Mouse (Mus musculus): Measurements from ENCODE around the gene Shld1. TPM values are rescaled to one million over a fixed set of nuclear protein-coding genes. Genes with fewer than 3 reads are reported as not detected.

Gene Shld1
- polyA plus RNA-seq, 1 experiment from 2014 or later, result 24.0 TPM

- Histone ChIP-seq H3K9ac (ENCODE audit: low read length) (no peak overlapping the region), H3K9me3 (ENCODE audit: control insufficient read depth, low read length) (no peaks in the 10 kb centered on the region), H3K36me3 (ENCODE audit: control insufficient read depth, insufficient read depth, low read length) (no peaks in the 10 kb centered on the region), H3K4me3 (ENCODE audit: low read depth, low read length) (no peak overlapping the region), H3K4me1 (ENCODE audit: control insufficient read depth, insufficient read depth, low read length) (no peaks in the 10 kb centered on the region), H3K27me3 (ENCODE audit: control insufficient read depth, insufficient read depth, low read length) (no peaks in the 10 kb centered on the region), H3K4me2 (ENCODE audit: low read depth) (no peak overlapping the region), H3K27ac (ENCODE audit: low read depth, low read length) (no peak overlapping the region)
- DNase-seq (ENCODE audit: low spot score), result no peak
- no peak for ATAC-seq (ENCODE audit: insufficient read depth, low FRiP score, low TSS enrichment)
Observed at GRCm38 (mm10) chr2:132750726-132751125, 64.0 kb downstream of the Shld1 start.

GRCm38 (mm10) chr2:132751141-132752066 lies 64.7 kb downstream of the Shld1 start:
- no peak overlapping the region for H3K27ac ChIP-seq (ENCODE audit: low read depth, low read length)
- ATAC-seq (ENCODE audit: insufficient read depth, low FRiP score, low TSS enrichment), result no peak
- H3K4me2 ChIP-seq (ENCODE audit: low read depth), result no peak overlapping the region
- 77% methylated on average over 15 of the region's 15 CpGs for WGBS
- DNase-seq (ENCODE audit: low spot score), result no peak
- H3K27me3 ChIP-seq (ENCODE audit: control insufficient read depth, insufficient read depth, low read length), result no peaks in the 10 kb centered on the region
- H3K9ac ChIP-seq (ENCODE audit: low read length), result no peak overlapping the region
- no peak overlapping the region for H3K4me3 ChIP-seq (ENCODE audit: low read depth, low read length)
- no peaks in the 10 kb centered on the region for H3K9me3 ChIP-seq (ENCODE audit: control insufficient read depth, low read length)
- H3K36me3 ChIP-seq (ENCODE audit: control insufficient read depth, insufficient read depth, low read length), result no peaks in the 10 kb centered on the region
- H3K4me1 ChIP-seq (ENCODE audit: control insufficient read depth, insufficient read depth, low read length), result no peaks in the 10 kb centered on the region

GRCm38 (mm10) chr2:132752398-132752797 lies 65.7 kb downstream of the Shld1 start:
- Histone ChIP-seq H3K27ac (ENCODE audit: low read depth, low read length) (no peak overlapping the region), H3K27me3 (ENCODE audit: control insufficient read depth, insufficient read depth, low read length) (no peaks in the 10 kb centered on the region), H3K4me3 (ENCODE audit: low read depth, low read length) (no peak overlapping the region), H3K9me3 (ENCODE audit: control insufficient read depth, low read length) (no peaks in the 10 kb centered on the region), H3K9ac (ENCODE audit: low read length) (no peak overlapping the region), H3K4me2 (ENCODE audit: low read depth) (no peak overlapping the region), H3K36me3 (ENCODE audit: control insufficient read depth, insufficient read depth, low read length) (no peaks in the 10 kb centered on the region), H3K4me1 (ENCODE audit: control insufficient read depth, insufficient read depth, low read length) (no peaks in the 10 kb centered on the region)
- ATAC-seq (ENCODE audit: insufficient read depth, low FRiP score, low TSS enrichment), result no peak
- WGBS, result 84% methylated on average over 2 of the region's 2 CpGs
- DNase-seq (ENCODE audit: low spot score), result no peak

GRCm38 (mm10) chr2:132753137-132753536 lies 66.4 kb downstream of the Shld1 start:
- no peaks in the 10 kb centered on the region for H3K4me1 ChIP-seq (ENCODE audit: control insufficient read depth, insufficient read depth, low read length)
- H3K4me3 ChIP-seq (ENCODE audit: low read depth, low read length), result no peak overlapping the region
- WGBS, result 81% methylated on average over 3 of the region's 3 CpGs
- no peaks in the 10 kb centered on the region for H3K36me3 ChIP-seq (ENCODE audit: control insufficient read depth, insufficient read depth, low read length)
- H3K9ac ChIP-seq (ENCODE audit: low read length), result no peak overlapping the region
- H3K27me3 ChIP-seq (ENCODE audit: control insufficient read depth, insufficient read depth, low read length), result no peaks in the 10 kb centered on the region
- no peaks in the 10 kb centered on the region for H3K9me3 ChIP-seq (ENCODE audit: control insufficient read depth, low read length)
- H3K27ac ChIP-seq (ENCODE audit: low read depth, low read length), result no peak overlapping the region
- H3K4me2 ChIP-seq (ENCODE audit: low read depth), result no peak overlapping the region
- ATAC-seq (ENCODE audit: insufficient read depth, low FRiP score, low TSS enrichment) (no peak), DNase-seq (ENCODE audit: low spot score) (no peak)

GRCm38 (mm10) chr2:132757911-132758310 lies 71.2 kb downstream of the Shld1 start:
- Histone ChIP-seq H3K27me3 (ENCODE audit: control insufficient read depth, insufficient read depth, low read length) (no peaks in the 10 kb centered on the region), H3K4me1 (ENCODE audit: control insufficient read depth, insufficient read depth, low read length) (no peaks in the 10 kb centered on the region), H3K9ac (ENCODE audit: low read length) (no peak overlapping the region), H3K4me2 (ENCODE audit: low read depth) (no peak overlapping the region), H3K4me3 (ENCODE audit: low read depth, low read length) (no peak overlapping the region), H3K27ac (ENCODE audit: low read depth, low read length) (no peak overlapping the region), H3K36me3 (ENCODE audit: control insufficient read depth, insufficient read depth, low read length) (no peaks in the 10 kb centered on the region), H3K9me3 (ENCODE audit: control insufficient read depth, low read length) (no peaks in the 10 kb centered on the region)
- WGBS, result 75% methylated on average over 5 of the region's 5 CpGs
- no peak for ATAC-seq (ENCODE audit: insufficient read depth, low FRiP score, low TSS enrichment)
- DNase-seq (ENCODE audit: low spot score), result no peak

GRCm38 (mm10) chr2:132770822-132771221 lies 84.1 kb downstream of the Shld1 start:
- 76% methylated on average over 1 of the region's 1 CpGs for WGBS
- no peak overlapping the region for H3K9ac ChIP-seq (ENCODE audit: low read length)
- DNase-seq (ENCODE audit: low spot score) (no peak), ATAC-seq (ENCODE audit: insufficient read depth, low FRiP score, low TSS enrichment) (no peak)
- H3K4me2 ChIP-seq (ENCODE audit: low read depth), result no peak overlapping the region
- no peaks in the 10 kb centered on the region for H3K4me1 ChIP-seq (ENCODE audit: control insufficient read depth, insufficient read depth, low read length)
- H3K27me3 ChIP-seq (ENCODE audit: control insufficient read depth, insufficient read depth, low read length), result no peaks in the 10 kb centered on the region
- H3K36me3 ChIP-seq (ENCODE audit: control insufficient read depth, insufficient read depth, low read length), result no peaks in the 10 kb centered on the region
- no peak overlapping the region for H3K27ac ChIP-seq (ENCODE audit: low read depth, low read length)
- no peaks in the 10 kb centered on the region for H3K9me3 ChIP-seq (ENCODE audit: control insufficient read depth, low read length)
- no peak overlapping the region for H3K4me3 ChIP-seq (ENCODE audit: low read depth, low read length)

GRCm38 (mm10) chr2:132780978-132781377 lies 94.2 kb downstream of the Shld1 start, which contains the start of gene Chgb:
Chgb (plus strand) TSS chr2:132781278.
- no peaks in the 10 kb centered on the region for H3K4me1 ChIP-seq (ENCODE audit: control insufficient read depth, insufficient read depth, low read length)
- no peak for DNase-seq (ENCODE audit: low spot score)
- ATAC-seq (ENCODE audit: insufficient read depth, low FRiP score, low TSS enrichment), result no peak
- H3K27ac ChIP-seq (ENCODE audit: low read depth, low read length), result peak within 1 kb of the TSS; percentile 67
- 8% methylated on average over 4 of the region's 4 CpGs for WGBS
- no peaks in the 10 kb centered on the region for H3K36me3 ChIP-seq (ENCODE audit: control insufficient read depth, insufficient read depth, low read length)
- peak within 1 kb of the TSS; percentile 41 for H3K9ac ChIP-seq (ENCODE audit: low read length)
- peak within 1 kb of the TSS; percentile 70 for H3K4me2 ChIP-seq (ENCODE audit: low read depth)
- H3K27me3 ChIP-seq (ENCODE audit: control insufficient read depth, insufficient read depth, low read length), result no peaks in the 10 kb centered on the region
- no peaks in the 10 kb centered on the region for H3K9me3 ChIP-seq (ENCODE audit: control insufficient read depth, low read length)
- peak within 1 kb of the TSS; percentile 29 for H3K4me3 ChIP-seq (ENCODE audit: low read depth, low read length)

- H3K4me3 ChIP-seq (ENCODE audit: low read depth, low read length), result peak overlapping the region; percentile 29
- H3K27me3 ChIP-seq (ENCODE audit: control insufficient read depth, insufficient read depth, low read length), result no peaks in the 10 kb centered on the region
- WGBS, result under 1% methylated on average over 37 of the region's 41 CpGs
- H3K4me1 ChIP-seq (ENCODE audit: control insufficient read depth, insufficient read depth, low read length), result no peaks in the 10 kb centered on the region
- no peaks in the 10 kb centered on the region for H3K36me3 ChIP-seq (ENCODE audit: control insufficient read depth, insufficient read depth, low read length)
- H3K27ac ChIP-seq (ENCODE audit: low read depth, low read length), result peak overlapping the region; percentile 67
- ATAC-seq (ENCODE audit: insufficient read depth, low FRiP score, low TSS enrichment) (peak; percentile 99), DNase-seq (ENCODE audit: low spot score) (peak; percentile 93)
- no peaks in the 10 kb centered on the region for H3K9me3 ChIP-seq (ENCODE audit: control insufficient read depth, low read length)
- peak overlapping the region; percentile 70 for H3K4me2 ChIP-seq (ENCODE audit: low read depth)
- H3K9ac ChIP-seq (ENCODE audit: low read length), result peak overlapping the region; percentile 41
Observed at GRCm38 (mm10) chr2:132781439-132782068, 94.8 kb downstream of the Shld1 start.

- ATAC-seq (ENCODE audit: insufficient read depth, low FRiP score, low TSS enrichment), result no peak
- Histone ChIP-seq H3K4me2 (ENCODE audit: low read depth) (no peak overlapping the region), H3K36me3 (ENCODE audit: control insufficient read depth, insufficient read depth, low read length) (no peaks in the 10 kb centered on the region), H3K4me3 (ENCODE audit: low read depth, low read length) (no peak overlapping the region), H3K4me1 (ENCODE audit: control insufficient read depth, insufficient read depth, low read length) (no peaks in the 10 kb centered on the region), H3K27ac (ENCODE audit: low read depth, low read length) (no peak overlapping the region), H3K27me3 (ENCODE audit: control insufficient read depth, insufficient read depth, low read length) (no peaks in the 10 kb centered on the region), H3K9ac (ENCODE audit: low read length) (no peak overlapping the region), H3K9me3 (ENCODE audit: control insufficient read depth, low read length) (no peaks in the 10 kb centered on the region)
- DNase-seq (ENCODE audit: low spot score), result no peak
- 79% methylated on average over 6 of the region's 6 CpGs for WGBS
Observed at GRCm38 (mm10) chr2:132784039-132784438, 97.3 kb downstream of the Shld1 start.
